In genomic region chr1:34011051-34011677, GRCm38 (mm10) we compare ENCODE assay signal across 8 mouse cellular contexts.
DNase-seq lines count a peak whose midpoint lies in the region; ATAC-seq lines count a peak whose summit lies in the region.

No protein-coding gene starts in this region.

- peak overlapping the region; percentile 89 for H3K4me3 ChIP-seq in hindbrain, embryonic 12.5 days

- no peaks in the 10 kb centered on the region for H3K27me3 ChIP-seq in hindbrain, embryonic 12.5 days

- H3K36me3 ChIP-seq in hindbrain, embryonic 12.5 days = no peaks in the 10 kb centered on the region

- H3K9ac ChIP-seq in hindbrain, embryonic 12.5 days = peak overlapping the region; percentile 90

- DNase-seq in Muller cell, postnatal 12 days (ENCODE audit: inconsistent ontology term) = peak; percentile 89
- peak; percentile 50 for DNase-seq in cerebellum, adult 8-10 months
- DNase-seq in frontal cortex, postnatal 25 days (ENCODE audit: low spot score in 2 of 2) = peak; percentile 21 to 35
- DNase-seq in layer of hippocampus, postnatal 36 days = peak; percentile 60 to 61
- DNase-seq in lung, postnatal 4 days = peak; percentile 75 to 83
- DNase-seq in retina, embryonic 14.5 days (ENCODE audit: low spot score) = peak; percentile 79
- DNase-seq in urinary bladder, postnatal 14 days (ENCODE audit: low spot score) = peak; percentile 63

- H3K4me1 ChIP-seq in hindbrain, embryonic 12.5 days = peaks cover 33% of the 10 kb centered on the region

- H3K9me3 ChIP-seq in hindbrain, embryonic 12.5 days (replicated peaks) = no peaks in the 10 kb centered on the region

- peak; percentile 84 for ATAC-seq in hindbrain, embryonic 12.5 days (ENCODE audit: low FRiP score)

- whole genome bisulfite sequencing in hindbrain, embryonic 12.5 days = 1% methylated on average over 40 of the region's 47 CpGs

- peak overlapping the region; percentile 88 for H3K4me2 ChIP-seq in hindbrain, embryonic 12.5 days (replicated peaks)

- H3K27ac ChIP-seq in hindbrain, embryonic 12.5 days = peak overlapping the region; percentile 85

Comparison
In these comparisons a context has a peak if more than half of its experiments do, and no peak if none do; other contexts are left out.
1. Peak in every context shown above with its lines: DNase-seq, ATAC-seq, H3K4me3 ChIP-seq and H3K27ac ChIP-seq.
2. DNase-seq: peak in every context shown above with its lines; median percentile 89 in Muller cell, postnatal 12 days; 79 in lung, postnatal 4 days; 79 in retina, embryonic 14.5 days; 63 in urinary bladder, postnatal 14 days; 60 in layer of hippocampus, postnatal 36 days; 50 in cerebellum, adult 8-10 months; 28 in frontal cortex, postnatal 25 days.